Mouse (Mus musculus): ENCODE data around the gene Clic3. TPM values are rescaled to one million over a fixed set of nuclear protein-coding genes. Genes with fewer than 3 reads are reported as not detected.
"Not testable (repeated sequence)": the region's sequence is repeated elsewhere in the genome, so short reads cannot be mapped to it uniquely, and the experiment has no call there.

Gene Clic3
- not detected in 2 replicates for polyA plus RNA-seq (2012; ENCODE audit: insufficient read depth, low replicate concordance)

DNA sequence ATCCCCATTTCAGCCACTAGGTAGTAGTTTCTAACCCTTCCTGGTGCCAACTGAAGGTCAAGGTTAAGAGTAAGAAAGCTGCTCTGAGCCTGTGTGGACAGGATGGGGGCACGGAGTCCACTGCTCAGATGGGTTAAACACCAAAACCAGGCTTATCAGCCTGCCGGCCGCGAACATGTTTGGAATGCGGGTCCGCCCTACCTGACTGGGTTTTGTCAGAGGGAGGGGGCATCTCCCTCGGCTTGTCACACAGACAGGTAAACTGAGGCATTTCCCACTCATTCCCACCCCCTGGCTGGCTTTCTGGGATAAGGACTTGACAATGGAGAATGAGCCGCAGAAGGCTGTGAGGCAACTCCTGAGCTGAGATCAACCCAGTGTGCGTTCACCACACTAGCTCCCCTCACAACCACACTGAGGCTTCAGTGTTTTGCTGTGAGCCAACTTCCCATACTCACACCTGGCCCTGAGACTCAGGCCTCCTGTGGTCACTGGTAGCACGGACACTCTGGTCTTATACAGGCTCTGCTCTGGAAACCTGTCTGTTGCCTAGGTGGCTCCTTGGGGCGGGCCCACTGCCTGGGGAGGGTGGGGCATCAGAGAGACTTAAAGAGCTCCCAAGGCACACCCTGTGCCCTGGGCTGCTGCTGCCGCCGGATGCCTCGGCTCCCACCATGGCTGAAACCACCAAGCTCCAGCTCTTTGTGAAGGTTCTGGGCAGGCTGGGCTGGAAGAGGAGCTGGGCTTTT is at the start of gene Clic3:
TSS of gene Clic3 (plus strand) at position 634 of the 749 bp plus-strand sequence.
- H3K9me3 ChIP-seq, result no peaks in the 10 kb centered on the region
- H3K4me1 ChIP-seq, result peaks cover 43% of the 10 kb centered on the region
- peaks cover 33% of the 10 kb centered on the region for H3K36me3 ChIP-seq (replicated peaks; ENCODE audit: low read length)
- TF ChIP-seq FLI1 (IDR thresholded peaks at IDR 0.05; ENCODE audit: low read length) (no peak), GATA1 (IDR thresholded peaks at IDR 0.05; ENCODE audit: borderline replicate concordance, low read length) (no peak)
- H3K27me3 ChIP-seq (replicated peaks), result peaks cover 3% of the 10 kb centered on the region
- H3K4me3 ChIP-seq (replicated peaks), result peak within 1 kb of the TSS; percentile 35

GRCm38 (mm10) chr2:25408908-25409307 is 47.7 kb upstream of the Clic3 start:
- peaks cover 68% of the 10 kb centered on the region for H3K27me3 ChIP-seq (replicated peaks)
- no peaks in the 10 kb centered on the region for H3K9me3 ChIP-seq
- H3K4me1 ChIP-seq, result peaks cover 6% of the 10 kb centered on the region; the same call in 1 of the 2 replicates
- H3K36me3 ChIP-seq (replicated peaks; ENCODE audit: low read length), result no peaks in the 10 kb centered on the region
- TF ChIP-seq GATA1 (IDR thresholded peaks at IDR 0.05; ENCODE audit: borderline replicate concordance, low read length) (no peak), FLI1 (IDR thresholded peaks at IDR 0.05; ENCODE audit: low read length) (no peak)
- H3K4me3 ChIP-seq (replicated peaks), result no peak overlapping the region

DNA sequence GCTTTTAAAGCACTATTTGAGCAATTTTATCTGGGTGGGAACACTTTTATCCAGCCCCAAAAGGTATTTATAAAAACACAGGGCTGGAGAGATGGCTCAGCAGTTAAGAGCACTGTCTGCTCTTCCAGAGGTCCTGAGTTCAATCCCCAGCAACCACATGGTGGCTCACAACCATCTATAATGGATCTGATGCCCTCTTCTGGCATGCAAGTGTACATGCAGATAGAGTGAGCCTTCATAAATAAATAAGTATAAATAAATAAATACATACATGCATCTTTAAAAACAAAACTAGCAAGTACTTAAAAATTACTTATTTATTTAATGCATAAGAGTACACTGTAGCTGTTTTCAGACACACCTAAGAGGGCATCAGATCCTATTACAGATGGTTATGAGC is 43.2 kb upstream of the Clic3 start:
- H3K27me3 ChIP-seq (replicated peaks), result peaks cover 31% of the 10 kb centered on the region
- not testable (repeated sequence) for H3K4me3 ChIP-seq (replicated peaks); H3K9me3 ChIP-seq; H3K36me3 ChIP-seq (replicated peaks; ENCODE audit: low read length)
- peaks cover 27% of the 10 kb centered on the region for H3K4me1 ChIP-seq

GRCm38 (mm10) chr2:25417426-25417825 is 39.2 kb upstream of the Clic3 start:
- Histone ChIP-seq H3K9me3 (no peaks in the 10 kb centered on the region), H3K4me3 (replicated peaks) (no peak overlapping the region), H3K4me1 (peaks cover 41% of the 10 kb centered on the region), H3K27me3 (replicated peaks) (peaks cover 12% of the 10 kb centered on the region), H3K36me3 (replicated peaks; ENCODE audit: low read length) (no peaks in the 10 kb centered on the region)
- no peak for TF ChIP-seq FLI1 (IDR thresholded peaks at IDR 0.05; ENCODE audit: low read length)
- TF ChIP-seq GATA1 (IDR thresholded peaks at IDR 0.05; ENCODE audit: borderline replicate concordance, low read length), result no peak

DNA sequence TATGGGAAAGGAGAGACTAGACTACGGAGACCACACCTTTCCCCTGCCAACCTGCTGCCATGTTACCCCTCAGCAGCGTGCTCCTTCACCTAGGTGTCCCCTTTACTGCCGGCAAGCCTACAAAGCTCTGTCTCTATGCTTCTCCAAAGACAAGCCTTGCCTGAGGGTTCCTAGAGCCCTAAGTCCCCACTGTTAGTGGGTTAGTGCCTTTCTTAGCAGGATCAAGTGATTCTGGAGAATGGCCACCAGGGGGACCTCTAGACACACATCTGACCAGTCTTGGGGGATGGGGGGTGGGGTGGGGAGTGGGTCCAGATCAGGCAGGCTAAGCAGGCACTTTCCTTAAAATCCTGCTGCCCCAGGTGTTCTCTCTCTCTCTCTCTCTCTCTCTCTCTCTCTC is 34.7 kb upstream of the Clic3 start:
- peaks cover 9% of the 10 kb centered on the region for H3K36me3 ChIP-seq (replicated peaks; ENCODE audit: low read length)
- peaks cover 79% of the 10 kb centered on the region for H3K4me1 ChIP-seq
- H3K27me3 ChIP-seq (replicated peaks), result peaks cover 32% of the 10 kb centered on the region
- H3K4me3 ChIP-seq (replicated peaks), result no peak overlapping the region
- TF ChIP-seq GATA1 (IDR thresholded peaks at IDR 0.05; ENCODE audit: borderline replicate concordance, low read length) (no peak), FLI1 (IDR thresholded peaks at IDR 0.05; ENCODE audit: low read length) (no peak)
- peaks cover 3% of the 10 kb centered on the region; the same call in 1 of the 2 replicates for H3K9me3 ChIP-seq

GRCm38 (mm10) chr2:25422587-25423410 is 33.8 kb upstream of the Clic3 start, which contains the start of gene Fut7:
TSS of gene Fut7 (plus strand) at chr2:25423267.
- Histone ChIP-seq H3K9me3 (peaks cover 3% of the 10 kb centered on the region; the same call in 1 of the 2 replicates), H3K36me3 (replicated peaks; ENCODE audit: low read length) (peaks cover 9% of the 10 kb centered on the region), H3K4me3 (replicated peaks) (peak within 1 kb of the TSS; percentile 86), H3K27me3 (replicated peaks) (peaks cover 32% of the 10 kb centered on the region), H3K4me1 (peaks cover 79% of the 10 kb centered on the region)
- TF ChIP-seq FLI1 (IDR thresholded peaks at IDR 0.05; ENCODE audit: low read length) (no peak), GATA1 (IDR thresholded peaks at IDR 0.05; ENCODE audit: borderline replicate concordance, low read length) (no peak)

GRCm38 (mm10) chr2:25423626-25424025 is 33.0 kb upstream of the Clic3 start:
- Histone ChIP-seq H3K27me3 (replicated peaks) (peaks cover 27% of the 10 kb centered on the region), H3K4me1 (peaks cover 77% of the 10 kb centered on the region), H3K4me3 (replicated peaks) (peak overlapping the region; percentile 86), H3K9me3 (peaks cover 3% of the 10 kb centered on the region; the same call in 1 of the 2 replicates), H3K36me3 (replicated peaks; ENCODE audit: low read length) (peaks cover 9% of the 10 kb centered on the region)
- TF ChIP-seq FLI1 (IDR thresholded peaks at IDR 0.05; ENCODE audit: low read length) (no peak), GATA1 (IDR thresholded peaks at IDR 0.05; ENCODE audit: borderline replicate concordance, low read length) (no peak)

- Histone ChIP-seq H3K4me1 (peaks cover 91% of the 10 kb centered on the region), H3K4me3 (replicated peaks) (no peak overlapping the region), H3K27me3 (replicated peaks) (peaks cover 35% of the 10 kb centered on the region), H3K36me3 (replicated peaks; ENCODE audit: low read length) (peaks cover 10% of the 10 kb centered on the region), H3K9me3 (peaks cover 3% of the 10 kb centered on the region; the same call in 1 of the 2 replicates)
- TF ChIP-seq GATA1 (IDR thresholded peaks at IDR 0.05; ENCODE audit: borderline replicate concordance, low read length), result no peak
- TF ChIP-seq FLI1 (IDR thresholded peaks at IDR 0.05; ENCODE audit: low read length), result no peak
Observed at GRCm38 (mm10) chr2:25425481-25425880, 31.2 kb upstream of the Clic3 start.

DNA sequence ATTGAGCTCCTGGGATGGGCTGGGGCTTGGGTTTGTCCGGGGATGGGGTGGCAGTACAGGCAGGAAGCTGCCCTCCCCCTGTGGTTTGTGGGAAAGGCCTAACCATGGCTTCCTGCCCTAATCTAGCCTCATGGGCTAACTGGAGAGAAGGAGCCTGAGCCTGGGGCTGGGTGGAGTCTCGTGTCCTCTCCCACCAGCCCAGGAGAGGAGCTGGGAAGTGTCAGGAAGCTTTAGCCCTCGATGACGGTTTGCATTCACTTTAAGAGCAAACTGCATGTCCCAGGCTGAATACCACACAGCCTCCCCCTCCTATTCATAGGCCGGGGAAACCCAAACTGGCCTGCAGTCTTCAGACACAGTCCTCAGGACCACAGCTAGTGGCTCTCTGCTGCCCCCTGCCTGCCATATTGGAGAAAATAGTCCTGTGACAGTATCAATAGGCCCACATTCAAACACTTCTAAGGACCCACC is 29.9 kb upstream of the Clic3 start:
- Histone ChIP-seq H3K4me1 (peaks cover 97% of the 10 kb centered on the region), H3K36me3 (replicated peaks; ENCODE audit: low read length) (peaks cover 20% of the 10 kb centered on the region), H3K4me3 (replicated peaks) (peak overlapping the region; percentile 86), H3K27me3 (replicated peaks) (peaks cover 45% of the 10 kb centered on the region), H3K9me3 (peaks cover 3% of the 10 kb centered on the region; the same call in 1 of the 2 replicates)
- TF ChIP-seq GATA1 (IDR thresholded peaks at IDR 0.05; ENCODE audit: borderline replicate concordance, low read length) (no peak), FLI1 (IDR thresholded peaks at IDR 0.05; ENCODE audit: low read length) (no peak)
